Mouse (Mus musculus) Patski (cell line): Measurements from ENCODE around the gene C2cd2. TPM values are rescaled to one million over a fixed set of nuclear protein-coding genes. Genes with fewer than 3 reads are reported as not detected.
"Not testable (repeated sequence)": the region's sequence is repeated elsewhere in the genome, so short reads cannot be mapped to it uniquely, and the experiment has no call there.

ENCODE experiments used
- ATAC-seq: fragments of 100-300 bp; one replicate; pipeline ENCODE4 v1.8.0; 2021
- CTCF ChIA-PET: fragments of 350-600 bp; sonication (Branson Sonifier 250); formaldehyde crosslinking; loops from one replicate; lab custom pipeline; 2022; ENCODE audit warnings: inconsistent platforms; lab: Charles Lee
- POLR2A ChIA-PET: fragments of 350-600 bp; sonication (Branson Sonifier 250); formaldehyde crosslinking; loops from one replicate; lab custom pipeline; 2022; ENCODE audit warnings: antibody characterized with exemption, inconsistent platforms; lab: Charles Lee
- DNase-seq: peaks from one replicate; pipeline ENCODE4 v3.0.0-alpha.2; 2011; ENCODE audit warnings: low read depth, low spot score
- H3K27me3 ChIP-seq: fragments of 371-371 bp; one replicate; pipeline ENCODE4 v1.5.1; 2021
- CTCF ChIP-seq: fragments of 100-300 bp; IDR thresholded peaks from one replicate; pipeline ENCODE4 v1.5.1; 2021
- in situ Hi-C: fragments of 300-500 bp; cut with MboI; formaldehyde crosslinking; loops from 3 replicates; pipeline ENCODE4 v1.11.1; 2018; ENCODE audit warnings: low pct_unique_long_range_greater_than_20kb, mixed read lengths
- polyA plus RNA-seq: library from polyadenylated mRNA; unstranded; gene quantifications from one replicate; pipeline ENCODE4 v1.2.3, GENCODE M21; 2021

The C2cd2 gene
- polyA plus RNA-seq, 1 experiment from 2014 or later = 13.8 TPM

DNA sequence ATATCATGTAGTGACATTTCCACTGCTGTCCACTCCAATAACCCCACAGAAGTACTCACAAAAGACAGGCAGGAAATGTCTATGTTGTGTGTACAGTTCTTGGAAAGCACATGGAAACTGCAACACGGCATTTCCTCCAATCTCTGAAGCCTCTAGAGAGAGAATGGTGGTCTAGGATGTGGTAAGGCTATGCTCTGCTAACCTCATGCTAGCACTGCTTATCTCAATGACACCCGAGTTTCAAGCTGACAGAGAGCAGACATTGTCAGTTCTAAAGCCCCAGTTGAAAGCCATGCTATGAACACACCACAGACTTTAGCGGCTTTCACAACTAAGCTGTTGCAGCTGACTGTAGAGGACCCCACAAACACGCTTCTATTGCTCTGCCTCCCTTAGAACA lies 13.6 kb downstream of the C2cd2 start:
- in situ Hi-C loops = no loop called here
- CTCF ChIA-PET = no interaction called here
- POLR2A ChIA-PET = no interaction called here
- no peaks in the 10 kb centered on the region for H3K27me3 ChIP-seq
- DNase-seq = no peak
- TF ChIP-seq CTCF = no peak
- no peak for ATAC-seq

GRCm38 (mm10) chr16:97946993-97947392 lies 15.4 kb downstream of the C2cd2 start:
- ATAC-seq, in situ Hi-C loops, CTCF ChIA-PET: not testable (repeated sequence)

GRCm38 (mm10) chr16:97941844-97942243 lies 20.6 kb downstream of the C2cd2 start:
- ATAC-seq (no peak), DNase-seq (no peak)
- H3K27me3 ChIP-seq = no peaks in the 10 kb centered on the region
- no peak for TF ChIP-seq CTCF
- ChIA-PET CTCF (interaction anchor here (1.3 kb wide), 1 partner anchor 122 kb away, joined by 3 read pairs; no protein-coding TSS in a partner anchor), POLR2A (no interaction called here)
- in situ Hi-C loops = no loop called here

More at GRCm38 (mm10) chr16:97946993-97947392, 15.4 kb downstream of the C2cd2 start:
- DNase-seq, POLR2A ChIA-PET, H3K27me3 ChIP-seq: not testable (repeated sequence)

GRCm38 (mm10) chr16:97940471-97940973 lies 21.9 kb downstream of the C2cd2 start:
- POLR2A ChIA-PET = no interaction called here
- in situ Hi-C loops = no loop called here
- ATAC-seq = no peak

GRCm38 (mm10) chr16:97935815-97936214 lies 26.6 kb downstream of the C2cd2 start:
- TF ChIP-seq CTCF = no peak
- ChIA-PET CTCF (no interaction called here), POLR2A (no interaction called here)
- ATAC-seq = no peak
- in situ Hi-C loops = no loop called here
- no peaks in the 10 kb centered on the region for H3K27me3 ChIP-seq
- no peak for DNase-seq

More at GRCm38 (mm10) chr16:97940471-97940973, 21.9 kb downstream of the C2cd2 start:
- H3K27me3 ChIP-seq = no peaks in the 10 kb centered on the region
- CTCF ChIA-PET = interaction anchor here (1.3 kb wide), 1 partner anchor 121 kb away, joined by 3 read pairs; no protein-coding TSS in a partner anchor
- DNase-seq = no peak
- TF ChIP-seq CTCF = peak; percentile 24

DNA sequence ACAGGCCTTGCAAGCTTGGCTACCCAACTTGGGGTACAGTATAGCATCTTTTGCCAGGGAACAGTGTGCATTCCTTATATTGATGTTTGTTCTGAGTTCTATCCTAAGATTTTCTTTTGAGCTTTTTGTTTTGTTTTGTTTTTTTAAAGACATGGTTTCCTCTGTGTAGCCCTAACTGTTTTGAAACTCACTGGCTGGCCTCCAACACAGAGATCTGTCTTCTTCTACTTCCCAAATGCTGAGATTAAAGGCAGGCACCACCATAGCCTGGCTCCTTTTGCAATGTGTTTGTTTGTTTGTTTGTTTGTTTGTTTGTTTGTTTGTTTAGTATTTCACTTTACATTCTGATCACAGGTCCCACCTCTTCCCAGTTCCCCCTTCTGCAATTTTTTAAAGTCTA lies 32.2 kb downstream of the C2cd2 start:
- POLR2A ChIA-PET = no interaction called here
- ATAC-seq (no peak), DNase-seq (no peak)
- no peaks in the 10 kb centered on the region for H3K27me3 ChIP-seq
- CTCF ChIA-PET = interaction anchor here (0.8 to 1.0 kb wide), 2 partner anchors 19 to 31 kb away, joined by 3 read pairs; no protein-coding TSS in a partner anchor
- in situ Hi-C loops = no loop called here
- TF ChIP-seq CTCF = no peak

DNA sequence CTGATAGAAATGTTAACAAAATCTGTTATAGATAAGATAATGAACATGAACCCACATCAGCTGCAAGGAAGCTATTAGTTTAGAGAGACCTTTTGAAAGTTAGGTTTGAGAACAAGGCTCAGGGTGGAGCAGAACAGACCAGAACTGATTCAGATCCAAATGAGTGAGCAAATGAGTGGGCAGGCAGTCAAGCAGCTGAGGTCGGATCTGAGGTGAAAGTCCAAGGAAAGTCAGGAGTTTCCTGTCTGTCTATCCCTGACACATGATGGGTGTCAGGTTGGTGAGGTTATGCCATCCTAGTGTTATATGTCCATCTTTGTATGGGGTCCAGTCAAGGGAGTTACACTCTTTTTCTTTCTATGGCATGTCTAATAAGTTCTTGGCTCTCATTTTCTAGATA lies 32.9 kb downstream of the C2cd2 start:
- in situ Hi-C loops = no loop called here
- POLR2A ChIA-PET = interaction anchor here (1.6 kb wide), 1 partner anchor 27 kb away, joined by 4 read pairs; no protein-coding TSS in a partner anchor
- DNase-seq = no peak

DNA sequence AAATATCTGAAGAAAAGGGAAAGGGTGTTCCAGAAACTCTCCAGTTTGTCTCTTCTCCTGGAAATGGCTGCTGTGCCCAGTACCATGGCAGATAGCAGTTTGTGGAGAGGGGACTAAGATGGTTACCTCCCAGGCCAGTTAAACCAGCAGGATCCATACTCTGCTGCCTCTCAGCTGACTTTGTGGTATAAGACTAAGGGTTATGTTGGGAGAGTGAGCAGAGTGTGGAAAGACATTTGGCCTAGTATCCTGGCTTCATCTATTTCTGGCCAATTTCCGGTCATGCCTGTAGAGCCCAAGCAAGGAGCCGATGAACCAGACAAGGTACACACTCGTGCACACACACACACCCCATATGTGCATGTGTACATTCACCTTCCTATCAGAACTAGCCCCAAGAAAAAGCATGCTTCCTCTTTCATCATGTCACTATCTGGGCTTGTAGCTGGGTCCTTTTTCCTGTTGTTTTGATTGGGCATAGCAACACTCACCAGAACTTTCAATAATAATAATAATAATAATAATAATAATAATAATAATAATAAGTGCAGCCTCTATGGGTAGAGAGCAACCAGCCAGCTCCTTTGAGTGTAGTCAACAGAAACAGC lies 35.0 kb downstream of the C2cd2 start:
- no peaks in the 10 kb centered on the region for H3K27me3 ChIP-seq
- ChIA-PET POLR2A (interaction anchor here (1.0 kb wide), 1 partner anchor 20 kb away, joined by 3 read pairs; no protein-coding TSS in a partner anchor), CTCF (interaction anchor here (1.1 kb wide), 1 partner anchor 12 kb away, joined by 3 read pairs; no protein-coding TSS in a partner anchor)
- no peak for DNase-seq
- TF ChIP-seq CTCF = no peak
- no peak for ATAC-seq
- in situ Hi-C loops = no loop called here

More for the DNA sequence above, 32.9 kb downstream of the C2cd2 start:
- TF ChIP-seq CTCF = no peak
- no peak for ATAC-seq
- no peaks in the 10 kb centered on the region for H3K27me3 ChIP-seq
- CTCF ChIA-PET = interaction anchor here (0.8 to 1.0 kb wide), 2 partner anchors 20 to 32 kb away, joined by 3 read pairs; no protein-coding TSS in a partner anchor

DNA sequence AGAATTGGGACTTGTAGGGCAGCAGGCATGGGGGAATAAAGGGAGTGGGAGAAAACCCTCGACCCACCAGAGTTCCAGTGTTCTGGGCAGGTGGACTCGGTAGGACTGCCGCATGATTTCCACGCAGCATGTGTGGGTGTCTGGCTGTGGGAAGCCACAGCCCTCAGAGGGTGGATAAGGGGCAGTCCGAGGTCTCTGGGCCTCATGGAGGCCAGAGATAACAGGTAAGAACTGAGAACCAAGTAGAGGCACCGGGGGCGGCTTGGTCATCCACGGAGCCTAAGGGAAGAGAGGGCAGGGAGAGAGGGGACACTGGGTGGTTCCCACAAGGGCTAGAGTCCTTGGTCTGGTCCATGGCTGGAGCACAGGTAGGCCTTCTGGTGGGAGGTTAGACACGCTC lies 36.0 kb downstream of the C2cd2 start:
- in situ Hi-C loops = no loop called here
- no peak for TF ChIP-seq CTCF
- ChIA-PET CTCF (no interaction called here), POLR2A (no interaction called here)
- H3K27me3 ChIP-seq = no peaks in the 10 kb centered on the region
- ATAC-seq = no peak
- no peak for DNase-seq

- no peak for TF ChIP-seq CTCF
- CTCF ChIA-PET = no interaction called here
- ATAC-seq (no peak), DNase-seq (no peak)
- H3K27me3 ChIP-seq = no peaks in the 10 kb centered on the region
- POLR2A ChIA-PET = no interaction called here
- in situ Hi-C loops = no loop called here
Observed at GRCm38 (mm10) chr16:97925760-97926159, 36.6 kb downstream of the C2cd2 start.

- in situ Hi-C loops = loop anchor here (5.0 kb wide), 1 partner anchor 34 kb away; no protein-coding TSS in a partner anchor
- CTCF ChIA-PET = interaction anchor here (1.2 kb wide), 1 partner anchor 10 kb away, joined by 3 read pairs; no protein-coding TSS in a partner anchor
- no peak for DNase-seq
- ATAC-seq = no peak
- no peaks in the 10 kb centered on the region for H3K27me3 ChIP-seq
- POLR2A ChIA-PET = no interaction called here
- TF ChIP-seq CTCF = no peak
Observed at GRCm38 (mm10) chr16:97923700-97924099, 38.7 kb downstream of the C2cd2 start.
